Mouse (Mus musculus) limb, embryonic 14.5 days (tissue): Measurements from ENCODE around the gene Arel1. TPM values are rescaled to one million over a fixed set of nuclear protein-coding genes. Genes with fewer than 3 reads are reported as not detected.

Experiments
- ATAC-seq: fragments of 200-750 bp; cut with Nextera tagmentation; 2 replicates; pipeline ENCODE4 v1.8.0; 2017; ENCODE audit warnings: low read depth, moderate number of reproducible peaks, moderate TSS enrichment; ENCODE audit not compliant: low FRiP score
- DNase-seq: peaks from one replicate; pipeline ENCODE4 v3.0.0-alpha.2; 2015; ENCODE audit warnings: low spot score
- H3K27ac ChIP-seq: fragments of 300-500 bp; sonication (generic); replicated peaks from 2 replicates; pipeline ENCODE4 v1.5.1; 2014; ENCODE audit warnings: low read depth, mild to moderate bottlenecking, low read length, moderate library complexity, mixed read lengths
- H3K27me3 ChIP-seq: fragments of 300-500 bp; sonication (generic); 2 replicates; pipeline ENCODE4 v1.6.1; 2014; ENCODE audit warnings: low read length, mixed read lengths; ENCODE audit not compliant: control insufficient read depth, insufficient read depth
- H3K36me3 ChIP-seq: fragments of 300-500 bp; sonication (generic); 2 replicates; pipeline ENCODE4 v1.6.1; 2014; ENCODE audit warnings: mild to moderate bottlenecking, low read length, moderate library complexity, mixed read lengths; ENCODE audit not compliant: control insufficient read depth, insufficient read depth
- H3K4me1 ChIP-seq: fragments of 300-500 bp; sonication (generic); 2 replicates; pipeline ENCODE4 v1.6.1; 2014; ENCODE audit warnings: antibody characterized with exemption, low read length, mixed read lengths; ENCODE audit not compliant: control insufficient read depth, insufficient read depth
- H3K4me2 ChIP-seq: fragments of 300-500 bp; sonication (generic); replicated peaks from 2 replicates; pipeline ENCODE4 v1.6.1; 2014; ENCODE audit warnings: low read depth, mild to moderate bottlenecking, low read length, moderate library complexity; ENCODE audit not compliant: severe bottlenecking
- H3K4me3 ChIP-seq: fragments of 300-500 bp; sonication (generic); replicated peaks from 2 replicates; pipeline ENCODE4 v1.5.1; 2014; ENCODE audit warnings: low read length
- H3K9ac ChIP-seq: fragments of 300-500 bp; sonication (generic); 2 replicates; pipeline ENCODE4 v1.6.1; 2014; ENCODE audit warnings: mild to moderate bottlenecking, low read depth, low read length, moderate library complexity; ENCODE audit not compliant: severe bottlenecking
- H3K9me3 ChIP-seq: fragments of 300-500 bp; sonication (generic); 2 replicates; pipeline ENCODE4 v1.6.1; 2016; ENCODE audit warnings: low read length; ENCODE audit not compliant: control insufficient read depth
- POLR2A ChIP-seq: fragments of 200-500 bp; IDR thresholded peaks from 2 replicates; pipeline ENCODE4 v1.8.0; 2012; ENCODE audit warnings: inconsistent platforms, mild to moderate bottlenecking, moderate library complexity, borderline replicate concordance; ENCODE audit not compliant: insufficient read depth, insufficient read length; ENCODE audit errors: extremely low read depth
- WGBS: fragments of 180-500 bp; shearing (Covaris S2); extraction: QIAGEN DNeasy Blood & Tissue Kit; methylation state at CpG from one replicate; pipeline ENCODE4 v1.1.7; 2014; 5-methylcytosine and 5-hydroxymethylcytosine counted together
- polyA plus RNA-seq, 2 experiments: library from polyadenylated mRNA; depleted of rRNA in 1 of 2; stranded (reverse) in 1 of 2; unstranded in 1 of 2; fragments of >200 nt; fragmentation: Nextera tagmentation in 1 of 2; extraction: Ambion mirVana in 1 of 2; gene quantifications; 2 replicates each; pipeline versions ENCODE4 v1.2.1 to v1.2.3; 2012 to 2014

Arel1 gene
- polyA plus RNA-seq, 2 experiments, result 13.9 to 24.5 TPM

- DNase-seq, result no peak
- Histone ChIP-seq H3K4me2 (no peak overlapping the region), H3K36me3 (no peaks in the 10 kb centered on the region), H3K27ac (no peak overlapping the region), H3K27me3 (no peaks in the 10 kb centered on the region), H3K4me1 (peaks cover 30% of the 10 kb centered on the region), H3K9me3 (no peaks in the 10 kb centered on the region), H3K4me3 (no peak overlapping the region), H3K9ac (no peak overlapping the region)
- no peak for ATAC-seq
- WGBS, result 86% methylated on average over 2 of the region's 2 CpGs
- TF ChIP-seq POLR2A, result no peak
Measured at GRCm38 (mm10) chr12:84911640-84912039, 59.1 kb downstream of the Arel1 start.

DNA sequence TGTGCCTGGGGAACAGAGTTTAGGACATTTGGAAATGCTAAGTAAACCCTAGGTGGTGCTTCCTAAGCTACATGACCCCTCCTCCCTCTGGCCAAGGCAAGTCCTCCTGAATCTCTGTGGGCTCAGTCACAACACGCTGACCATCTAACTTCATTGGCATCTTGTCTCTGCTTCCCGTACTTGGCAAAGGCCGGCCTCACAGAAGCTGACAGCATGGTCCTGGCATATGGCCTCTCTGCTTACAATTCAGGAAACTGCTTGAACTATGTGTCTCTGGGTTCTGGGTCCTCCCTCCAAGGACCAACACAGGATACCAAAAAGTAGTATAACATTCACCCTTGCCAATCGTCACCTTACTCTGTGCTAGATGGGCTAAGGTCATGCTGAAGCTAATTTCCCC, 60.6 kb downstream of the Arel1 start:
- H3K27ac ChIP-seq, result no peak overlapping the region
- H3K4me3 ChIP-seq, result no peak overlapping the region
- no peaks in the 10 kb centered on the region for H3K36me3 ChIP-seq
- no peak for DNase-seq
- H3K27me3 ChIP-seq, result no peaks in the 10 kb centered on the region
- H3K4me1 ChIP-seq, result peaks cover 21% of the 10 kb centered on the region
- H3K4me2 ChIP-seq, result no peak overlapping the region
- WGBS, result 95% methylated on average over 4 of the region's 4 CpGs
- no peak overlapping the region for H3K9ac ChIP-seq
- no peaks in the 10 kb centered on the region for H3K9me3 ChIP-seq
- no peak for ATAC-seq
- TF ChIP-seq POLR2A, result no peak

GRCm38 (mm10) chr12:84907627-84908480, 62.8 kb downstream of the Arel1 start:
- Histone ChIP-seq H3K9me3 (no peaks in the 10 kb centered on the region), H3K4me1 (peaks cover 7% of the 10 kb centered on the region; the same call in 1 of the 2 replicates), H3K27me3 (no peaks in the 10 kb centered on the region), H3K27ac (0 out of 2 replicates have a peak overlapping the region, but pooled peaks have one; percentile 6), H3K4me2 (no peak overlapping the region), H3K36me3 (no peaks in the 10 kb centered on the region), H3K4me3 (no peak overlapping the region), H3K9ac (no peak overlapping the region)
- no peak for TF ChIP-seq POLR2A
- WGBS, result 64% methylated on average over 10 of the region's 10 CpGs
- DNase-seq (no peak), ATAC-seq (peak; percentile 55; the same call in 1 of the 2 replicates)

DNA sequence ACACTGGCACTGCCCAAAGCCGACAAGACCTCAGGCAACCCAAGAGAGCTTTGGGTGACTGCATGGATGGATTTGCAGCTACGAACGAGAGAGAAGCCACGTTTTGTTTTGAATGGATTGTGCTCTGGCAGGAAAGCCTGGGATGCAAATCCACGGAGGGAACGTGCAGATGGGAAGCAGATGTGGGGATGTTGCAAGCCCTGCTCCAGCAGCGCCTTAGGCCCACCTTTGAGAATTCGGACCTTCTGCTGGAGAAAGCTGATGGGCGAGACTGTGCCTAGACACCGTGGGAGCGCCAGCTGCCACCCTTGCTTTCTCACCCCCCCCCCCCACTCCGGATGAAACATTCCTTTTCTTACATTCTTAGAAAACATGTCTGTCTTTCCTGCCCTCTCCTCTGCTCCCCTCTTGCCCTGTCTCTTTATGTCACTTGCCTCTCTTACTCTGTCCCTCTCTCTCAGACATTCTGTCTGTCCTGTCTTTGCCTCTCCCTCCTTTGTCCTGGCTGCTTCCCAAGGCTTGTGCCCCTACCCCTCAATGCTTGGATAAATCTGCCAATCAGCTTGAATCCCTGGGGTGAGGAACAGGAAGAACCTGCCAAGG, 63.6 kb downstream of the Arel1 start:
- TF ChIP-seq POLR2A, result no peak
- WGBS, result 26% methylated on average over 12 of the region's 12 CpGs
- H3K36me3 ChIP-seq, result no peaks in the 10 kb centered on the region
- H3K27ac ChIP-seq, result peak overlapping the region; percentile 6
- H3K4me2 ChIP-seq, result no peak overlapping the region
- ATAC-seq, result peak; percentile 44; the same call in 1 of the 2 replicates
- peaks cover 7% of the 10 kb centered on the region; the same call in 1 of the 2 replicates for H3K4me1 ChIP-seq
- no peaks in the 10 kb centered on the region for H3K9me3 ChIP-seq
- H3K9ac ChIP-seq, result no peak overlapping the region
- peak; percentile 35 for DNase-seq
- no peak overlapping the region for H3K4me3 ChIP-seq
- H3K27me3 ChIP-seq, result no peaks in the 10 kb centered on the region

DNA sequence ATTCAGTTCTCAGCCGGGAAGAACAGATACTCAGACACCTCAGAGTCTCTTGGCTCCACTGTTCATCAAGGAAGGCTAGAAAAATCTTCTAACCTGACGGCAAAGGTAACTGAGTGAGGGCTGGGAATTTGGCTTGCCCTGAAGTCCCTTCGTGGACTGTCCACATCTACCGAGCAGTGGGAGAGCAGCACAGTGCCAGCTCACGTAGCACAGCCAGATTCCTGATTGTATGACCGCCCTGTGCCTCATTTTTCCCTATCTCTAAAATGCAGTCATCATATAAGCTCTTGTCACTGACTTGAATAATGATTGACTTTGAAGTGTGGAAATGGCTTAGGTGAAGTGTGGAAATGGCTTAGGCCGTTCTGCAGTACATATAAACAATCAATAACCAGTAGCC, 66.3 kb downstream of the Arel1 start:
- TF ChIP-seq POLR2A, result no peak
- H3K27ac ChIP-seq, result no peak overlapping the region
- no peak overlapping the region for H3K9ac ChIP-seq
- 78% methylated on average over 7 of the region's 7 CpGs for WGBS
- no peak overlapping the region for H3K4me2 ChIP-seq
- H3K4me1 ChIP-seq, result peaks cover 7% of the 10 kb centered on the region; the same call in 1 of the 2 replicates
- no peak overlapping the region for H3K4me3 ChIP-seq
- H3K36me3 ChIP-seq, result no peaks in the 10 kb centered on the region
- no peaks in the 10 kb centered on the region for H3K27me3 ChIP-seq
- no peaks in the 10 kb centered on the region for H3K9me3 ChIP-seq
- no peak for ATAC-seq
- no peak for DNase-seq
